Mouse (Mus musculus) bone marrow, adult 2 months (tissue): Measurements from ENCODE around the gene Tbc1d9b. TPM values are rescaled to one million over a fixed set of nuclear protein-coding genes. Genes with fewer than 3 reads are reported as not detected.
"Not testable (repeated sequence)": the region's sequence is repeated elsewhere in the genome, so short reads cannot be mapped to it uniquely, and the experiment has no call there.

Source experiments
- H3K27ac ChIP-seq: fragments of 200-500 bp; 2 replicates; pipeline ENCODE4 v1.5.1; 2012; ENCODE audit warnings: low read depth, mild to moderate bottlenecking, control low read depth, inconsistent platforms, low read length; ENCODE audit not compliant: control insufficient read depth, poor library complexity, insufficient read depth
- H3K4me1 ChIP-seq: fragments of 200-500 bp; 2 replicates; pipeline ENCODE4 v1.6.1; 2011; ENCODE audit warnings: low read length; ENCODE audit not compliant: control insufficient read depth, insufficient read depth
- H3K4me3 ChIP-seq: fragments of 200-500 bp; replicated peaks from 2 replicates; pipeline ENCODE3; 2011; ENCODE audit warnings: mild to moderate bottlenecking, low read depth, low read length, control low read depth; ENCODE audit not compliant: control insufficient read depth
- CTCF ChIP-seq: fragments of 200-500 bp; IDR thresholded peaks from 2 replicates; pipeline ENCODE4 v1.5.1; 2011; ENCODE audit warnings: low read length, control low read depth; ENCODE audit not compliant: control insufficient read depth, insufficient read depth
- POLR2A ChIP-seq: fragments of 200-500 bp; IDR thresholded peaks from 2 replicates; pipeline ENCODE4 v1.6.1; 2011; ENCODE audit warnings: low read depth, mild to moderate bottlenecking, control low read depth, low read length, borderline replicate concordance; ENCODE audit not compliant: control insufficient read depth
- WGBS: fragments of 180-500 bp; shearing (Covaris S2); methylation state at CpG from one replicate; pipeline ENCODE4 v1.1.7; 2018; 5-methylcytosine and 5-hydroxymethylcytosine counted together
- polyA plus RNA-seq: library from polyadenylated mRNA; stranded (reverse); fragments of >200 nt; gene quantifications from 2 replicates; pipeline ENCODE4 v1.2.4, GENCODE M21; 2011; ENCODE audit warnings: low replicate concordance; ENCODE audit not compliant: missing spikeins, insufficient read depth, insufficient read length

Tbc1d9b gene
- polyA plus RNA-seq, 1 experiment, result 31.4 TPM

DNA sequence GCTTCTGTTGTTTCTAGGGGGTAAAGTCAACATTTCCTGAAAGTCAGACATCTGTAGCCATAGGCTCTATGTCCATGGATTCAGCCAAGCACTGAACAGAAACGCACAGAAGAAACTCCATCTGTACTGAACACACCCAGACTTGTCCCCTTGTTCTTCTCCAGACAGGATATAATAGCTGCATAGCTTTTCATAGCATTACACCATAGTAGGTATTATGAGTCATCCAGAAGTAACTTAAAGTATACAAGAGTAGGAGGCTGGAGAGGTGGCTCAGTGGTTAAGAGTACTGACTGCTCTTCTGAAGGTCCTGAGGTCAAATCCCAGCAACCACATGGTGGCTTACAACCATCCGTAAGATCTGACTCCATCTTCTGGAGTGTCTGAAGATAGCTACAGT is 24.6 kb downstream of the Tbc1d9b start:
- no peaks in the 10 kb centered on the region for H3K4me1 ChIP-seq
- TF ChIP-seq POLR2A (no peak), CTCF (no peak)
- 93% methylated on average over 2 of the region's 2 CpGs for WGBS
- H3K4me3 ChIP-seq, result no peak overlapping the region
- H3K27ac ChIP-seq, result no peak overlapping the region

DNA sequence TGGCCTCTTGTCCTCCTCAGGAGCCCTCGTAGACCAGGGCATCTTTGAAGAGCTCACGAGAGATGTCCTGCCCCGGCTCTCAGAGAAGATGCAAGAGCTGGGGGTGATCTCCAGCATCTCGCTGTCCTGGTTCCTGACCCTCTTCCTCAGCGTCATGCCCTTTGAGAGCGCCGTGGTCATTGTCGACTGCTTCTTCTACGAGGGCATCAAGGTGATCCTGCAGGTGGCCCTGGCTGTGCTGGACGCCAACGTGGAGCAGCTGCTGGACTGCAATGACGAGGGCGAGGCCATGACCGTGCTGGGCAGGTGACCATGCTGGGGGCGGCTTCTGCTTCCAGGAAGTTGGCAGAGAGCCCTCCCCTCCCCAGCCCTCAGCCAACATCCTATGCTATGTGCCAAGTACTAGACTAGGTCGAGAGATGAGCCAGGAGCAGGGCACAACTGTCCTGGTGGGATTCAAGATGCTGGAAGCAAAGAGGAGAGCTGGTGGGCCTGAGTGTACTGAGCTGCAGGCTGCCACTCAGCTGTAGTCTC is 25.6 kb downstream of the Tbc1d9b start:
- peaks cover under 1% of the 10 kb centered on the region; the same call in 1 of the 2 replicates for H3K4me1 ChIP-seq
- H3K27ac ChIP-seq, result no peak overlapping the region; the same call in 1 of the 2 replicates
- TF ChIP-seq CTCF (no peak), POLR2A (no peak)
- 89% methylated on average over 16 of the region's 16 CpGs for WGBS
- no peak overlapping the region for H3K4me3 ChIP-seq

DNA sequence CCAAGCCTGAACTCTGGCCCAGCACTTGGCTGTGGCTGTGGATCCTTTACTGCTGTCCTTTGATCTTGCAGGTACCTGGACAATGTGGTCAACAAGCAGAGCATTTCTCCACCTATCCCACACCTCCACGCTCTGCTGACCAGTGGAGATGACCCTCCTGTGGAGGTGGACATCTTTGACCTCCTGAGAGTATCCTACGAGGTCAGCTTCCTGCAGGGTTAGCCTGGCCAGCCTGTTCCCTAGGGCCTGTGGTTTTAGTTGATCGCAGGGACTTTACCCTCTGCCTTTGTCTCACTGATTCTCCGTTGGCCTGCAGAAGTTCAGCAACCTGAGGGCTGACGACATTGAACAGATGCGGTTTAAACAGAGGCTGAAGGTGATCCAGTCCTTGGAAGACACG is 27.1 kb downstream of the Tbc1d9b start:
- H3K27ac ChIP-seq, result no peak overlapping the region

DNA sequence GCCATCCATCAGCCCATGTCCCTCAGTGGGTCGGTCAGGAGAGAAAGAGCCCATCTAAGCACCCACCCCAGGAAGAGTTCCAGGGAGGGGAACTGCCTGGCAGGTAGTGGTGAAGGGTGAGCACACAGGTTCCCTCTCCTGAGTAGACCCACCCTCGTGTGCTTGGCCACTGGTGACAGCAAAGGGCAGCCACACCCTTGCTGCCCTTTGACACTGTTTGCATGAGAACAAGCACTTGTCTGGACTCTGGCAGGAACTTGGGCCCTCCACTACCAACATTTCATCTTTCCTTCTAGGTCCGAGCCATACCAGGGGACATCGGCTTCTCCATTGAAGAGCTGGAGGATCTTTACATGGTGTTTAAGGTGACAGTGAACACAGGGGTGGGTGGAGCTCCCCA is 28.2 kb downstream of the Tbc1d9b start:
- peaks cover 8% of the 10 kb centered on the region for H3K4me1 ChIP-seq
- H3K4me3 ChIP-seq, result no peak overlapping the region
- no peak for TF ChIP-seq POLR2A
- TF ChIP-seq CTCF, result no peak
- H3K27ac ChIP-seq, result no peak overlapping the region
- WGBS, result 83% methylated on average over 4 of the region's 4 CpGs

More for the DNA sequence above, 27.1 kb downstream of the Tbc1d9b start:
- Histone ChIP-seq H3K4me1 (peaks cover 8% of the 10 kb centered on the region), H3K4me3 (no peak overlapping the region)
- 88% methylated on average over 7 of the region's 7 CpGs for WGBS
- TF ChIP-seq POLR2A, result no peak
- TF ChIP-seq CTCF, result no peak

DNA sequence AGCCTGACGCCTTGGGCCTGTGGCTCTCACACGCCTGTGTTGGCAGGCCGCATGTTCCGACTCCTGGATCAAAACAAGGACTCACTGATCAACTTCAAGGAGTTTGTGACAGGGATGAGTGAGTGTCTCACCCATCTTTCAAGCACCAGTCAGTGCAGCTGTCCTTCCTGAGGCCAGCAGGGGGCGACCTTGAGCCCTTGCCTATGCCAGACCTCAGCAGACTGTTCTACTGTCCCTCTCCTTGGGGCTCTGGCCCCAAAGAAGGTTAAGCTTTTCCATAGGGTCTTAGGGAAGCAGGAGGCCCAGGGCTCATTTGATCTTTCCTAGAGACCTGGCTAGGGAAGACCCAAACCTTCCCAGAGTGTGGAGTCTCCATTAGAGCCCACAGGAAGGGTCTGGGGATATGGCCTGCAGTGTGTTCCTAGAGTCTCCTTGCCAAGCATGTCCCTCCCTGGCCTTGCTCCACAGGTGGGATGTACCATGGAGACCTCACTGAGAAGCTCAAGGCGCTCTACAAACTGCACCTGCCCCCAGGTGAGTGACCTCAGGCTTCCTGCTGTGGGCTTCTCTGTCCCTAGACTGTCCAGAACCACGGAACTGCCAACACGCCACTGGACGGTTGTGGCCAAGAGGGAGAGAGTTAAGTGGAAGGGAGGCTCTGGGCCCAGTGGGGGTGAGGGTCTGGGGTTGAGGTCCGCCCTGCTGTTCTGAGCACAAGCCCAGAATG is 30.5 kb downstream of the Tbc1d9b start:
- TF ChIP-seq CTCF, result peak; percentile 98
- TF ChIP-seq POLR2A, result peak; percentile 33; the same call in 1 of the 2 replicates
- Histone ChIP-seq H3K27ac (peak overlapping the region; percentile 7), H3K4me3 (no peak overlapping the region), H3K4me1 (peaks cover 8% of the 10 kb centered on the region)
- 62% methylated on average over 10 of the region's 10 CpGs for WGBS

DNA sequence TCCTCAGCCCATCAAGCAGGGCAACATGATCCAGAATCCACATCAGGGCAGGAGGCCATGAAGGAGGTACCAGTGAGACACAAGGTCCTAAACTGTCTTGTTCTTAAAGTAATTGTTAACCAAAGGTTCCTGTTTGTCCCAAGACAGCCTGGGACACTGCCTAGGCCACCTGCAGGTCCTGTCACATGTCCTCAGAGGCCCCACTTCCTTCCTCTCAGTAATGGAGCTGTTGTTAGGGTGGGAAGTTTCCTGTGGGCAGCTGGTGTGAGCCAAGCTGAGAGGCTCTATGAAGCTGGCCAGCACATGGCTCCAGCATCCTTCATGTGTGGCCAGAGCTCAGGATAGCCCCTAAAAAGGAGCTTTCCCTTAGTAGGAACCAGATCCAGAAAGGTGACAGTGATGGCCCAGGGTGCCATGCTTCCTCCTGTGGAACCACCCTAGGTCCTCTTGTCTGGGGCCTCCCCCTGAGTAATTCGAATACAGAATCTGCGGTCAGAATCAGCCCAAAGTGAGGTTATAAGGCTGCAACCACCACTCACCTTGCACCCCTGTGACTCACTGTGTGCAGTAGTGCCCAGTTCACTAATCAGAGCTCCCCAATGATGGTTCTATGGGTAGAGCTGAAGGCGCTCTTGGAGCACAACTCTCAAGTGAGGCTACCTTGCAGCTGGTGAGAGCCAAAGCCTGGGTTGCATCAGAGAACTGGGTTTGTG is 31.3 kb downstream of the Tbc1d9b start:
- 82% methylated on average over 3 of the region's 3 CpGs for WGBS
- TF ChIP-seq CTCF, result no peak
- no peak for TF ChIP-seq POLR2A
- Histone ChIP-seq H3K4me1 (peaks cover 8% of the 10 kb centered on the region), H3K4me3 (no peak overlapping the region), H3K27ac (peak overlapping the region; percentile 7)

DNA sequence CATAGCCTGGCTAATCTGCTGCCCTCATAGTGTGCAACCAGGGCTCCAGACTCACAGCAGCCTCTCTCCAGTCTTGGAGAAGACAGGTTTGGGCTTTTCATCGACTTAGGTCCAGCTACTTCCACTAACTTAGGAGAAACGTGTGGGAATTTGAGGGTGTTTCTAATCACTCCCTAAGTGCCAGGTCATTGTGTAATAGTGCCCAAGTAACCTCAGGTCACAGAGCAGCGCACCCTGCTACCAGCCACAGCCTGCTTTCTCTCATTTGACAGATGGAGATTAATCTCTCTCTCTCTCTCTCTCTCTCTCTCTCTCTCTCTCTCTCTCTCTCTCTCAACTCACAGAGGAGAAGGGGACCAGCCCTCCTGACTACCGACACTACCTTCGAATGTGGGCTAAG is 37.2 kb downstream of the Tbc1d9b start:
- no peak for TF ChIP-seq POLR2A
- no peak for TF ChIP-seq CTCF
- 75% methylated on average over 5 of the region's 5 CpGs for WGBS
- H3K4me1 ChIP-seq, result no peaks in the 10 kb centered on the region

DNA sequence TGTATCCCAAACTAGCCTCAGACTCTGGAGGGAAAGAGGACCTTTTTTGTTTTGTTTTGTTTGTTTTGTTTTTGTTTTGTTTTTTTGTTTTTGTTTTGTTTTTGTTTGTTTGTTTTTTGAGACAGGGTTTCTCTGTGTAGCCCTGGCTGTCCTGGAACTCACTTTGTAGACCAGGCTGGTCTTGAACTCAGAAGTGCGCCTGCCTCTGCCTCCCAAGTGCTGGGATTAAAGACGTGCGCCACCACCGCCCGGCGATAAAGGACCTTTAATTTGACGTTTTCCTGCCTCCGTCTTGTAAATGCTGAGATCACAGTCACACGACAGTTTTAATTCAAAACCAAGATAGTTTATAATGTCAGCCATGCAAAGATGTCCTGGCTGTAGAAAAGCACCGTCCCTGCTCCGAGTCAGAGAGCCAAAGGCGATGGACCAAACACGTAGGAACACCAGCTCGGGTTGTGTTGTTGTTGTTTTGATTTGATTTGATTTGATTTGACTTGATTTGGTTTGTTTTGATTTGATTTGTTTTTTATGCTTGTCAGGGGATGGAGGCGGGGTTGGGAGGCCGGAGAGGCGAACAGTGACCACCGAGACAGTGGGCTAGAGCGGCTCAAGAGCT is 43.0 kb downstream of the Tbc1d9b start, which contains the start of gene Mrnip:
Mrnip (plus strand) TSS at position 334 of the 619 bp plus-strand sequence.
- H3K4me1 ChIP-seq, result not testable (repeated sequence)
- Histone ChIP-seq H3K4me3 (peak within 1 kb of the TSS; percentile 98), H3K27ac (peak within 1 kb of the TSS; percentile 62)
- WGBS, result 6% methylated on average over 19 of the region's 19 CpGs

More for the DNA sequence above, 37.2 kb downstream of the Tbc1d9b start:
- Histone ChIP-seq H3K27ac (no peak overlapping the region), H3K4me3 (no peak overlapping the region)
